17 mouse cellular contexts compared by ENCODE assay signal in the genomic region with DNA sequence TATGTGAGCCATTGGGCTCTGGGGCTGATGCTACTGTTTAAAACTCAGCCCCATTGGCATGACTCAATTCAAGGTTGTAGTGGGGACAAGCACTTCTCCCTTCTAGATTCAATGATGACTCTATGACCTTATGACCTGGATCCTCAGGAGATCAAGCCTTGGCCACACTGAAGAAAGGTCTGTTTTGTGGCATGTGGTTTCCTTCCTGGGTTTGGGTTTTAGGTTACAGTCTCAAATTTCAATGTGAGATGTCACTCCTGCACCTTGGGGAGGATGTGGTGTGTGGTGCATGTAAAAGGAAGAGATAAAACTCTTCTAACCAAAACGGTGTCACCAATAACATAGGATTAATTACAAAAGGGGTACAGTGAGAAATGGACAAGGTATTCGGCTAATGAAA.
DNase-seq lines count a peak whose midpoint lies in the region; ATAC-seq and TF ChIP-seq lines count a peak whose summit lies in the region.
"Had no signal": no experiment of that assay in that cellular context is flagged by ENCODE, and none has a peak within 500 bp of the region (broad histone marks: within the 10 kb centered on the region; RNA-seq: fewer than 3 reads in every experiment).

No protein-coding gene starts in this region.

- no peak overlapping the region for H3K9ac ChIP-seq in midbrain, embryonic 14.5 days (replicated peaks; ENCODE audit: low read length)
- no peak overlapping the region for H3K9ac ChIP-seq in midbrain, postnatal 0 days (replicated peaks; ENCODE audit: low read length, poor library complexity, severe bottlenecking)
- H3K9ac ChIP-seq in lung, postnatal 0 days (replicated peaks; ENCODE audit: low read depth): no peak overlapping the region
- H3K9ac ChIP-seq in forebrain, embryonic 13.5 days: no peak overlapping the region
- H3K9ac ChIP-seq: forebrain, embryonic 12.5 days; liver, embryonic 15.5 days; midbrain, embryonic 13.5 days; stomach, embryonic 15.5 days had no signal

- H3K36me3 ChIP-seq in heart, embryonic 10.5 days: no peaks in the 10 kb centered on the region
- H3K36me3 ChIP-seq in midbrain, embryonic 14.5 days (ENCODE audit: control insufficient read depth, insufficient read depth, low read length): no peaks in the 10 kb centered on the region
- H3K36me3 ChIP-seq in midbrain, postnatal 0 days (ENCODE audit: insufficient read depth, low read length): no peaks in the 10 kb centered on the region
- H3K36me3 ChIP-seq in lung, postnatal 0 days (ENCODE audit: insufficient read depth, low read length): no peaks in the 10 kb centered on the region
- H3K36me3 ChIP-seq in forebrain, embryonic 13.5 days (ENCODE audit: poor library complexity, severe bottlenecking): no peaks in the 10 kb centered on the region
- H3K36me3 ChIP-seq: forebrain, embryonic 12.5 days; liver, embryonic 15.5 days; midbrain, embryonic 13.5 days; stomach, embryonic 15.5 days had no signal

- 55% methylated on average over 2 of the region's 2 CpGs for WGBS in heart, embryonic 10.5 days
- WGBS in midbrain, embryonic 14.5 days: 66% methylated on average over 2 of the region's 2 CpGs
- 69% methylated on average over 2 of the region's 2 CpGs for WGBS in midbrain, postnatal 0 days
- WGBS in lung, postnatal 0 days: 42% methylated on average over 2 of the region's 2 CpGs
- 81% methylated on average over 2 of the region's 2 CpGs for WGBS in forebrain, embryonic 13.5 days

- H3K9me3 ChIP-seq in heart, embryonic 10.5 days: no peaks in the 10 kb centered on the region
- H3K9me3 ChIP-seq in midbrain, embryonic 14.5 days (ENCODE audit: control insufficient read depth, low read length): no peaks in the 10 kb centered on the region
- no peaks in the 10 kb centered on the region for H3K9me3 ChIP-seq in midbrain, postnatal 0 days (ENCODE audit: low read length)
- no peaks in the 10 kb centered on the region for H3K9me3 ChIP-seq in lung, postnatal 0 days (ENCODE audit: low read length)
- no peaks in the 10 kb centered on the region for H3K9me3 ChIP-seq in forebrain, embryonic 13.5 days (replicated peaks)
- H3K9me3 ChIP-seq: forebrain, embryonic 12.5 days; liver, embryonic 15.5 days; midbrain, embryonic 13.5 days; stomach, embryonic 15.5 days had no signal

- H3K4me1 ChIP-seq in heart, embryonic 10.5 days: peaks cover 21% of the 10 kb centered on the region; the same call in 1 of the 2 replicates
- H3K4me1 ChIP-seq in midbrain, embryonic 14.5 days (ENCODE audit: control insufficient read depth, insufficient read depth, low read length): no peaks in the 10 kb centered on the region
- H3K4me1 ChIP-seq in midbrain, postnatal 0 days (ENCODE audit: insufficient read depth, low read length): no peaks in the 10 kb centered on the region
- H3K4me1 ChIP-seq in lung, postnatal 0 days (ENCODE audit: insufficient read depth, low read depth, low read length): no peaks in the 10 kb centered on the region
- H3K4me1 ChIP-seq in forebrain, embryonic 13.5 days: no peaks in the 10 kb centered on the region
- H3K4me1 ChIP-seq: forebrain, embryonic 12.5 days had no signal

- no peak for TF ChIP-seq EP300 in lung, postnatal 0 days (IDR thresholded peaks at IDR 0.05)

- no peak for TF ChIP-seq CTCF in midbrain, postnatal 0 days (IDR thresholded peaks at IDR 0.05)
- TF ChIP-seq CTCF in lung, postnatal 0 days (IDR thresholded peaks at IDR 0.05): no peak

- no peaks in the 10 kb centered on the region for H3K27me3 ChIP-seq in heart, embryonic 10.5 days (ENCODE audit: insufficient read depth, poor library complexity, severe bottlenecking)
- no peaks in the 10 kb centered on the region for H3K27me3 ChIP-seq in midbrain, embryonic 14.5 days (ENCODE audit: control insufficient read depth, insufficient read depth, low read length)
- H3K27me3 ChIP-seq in midbrain, postnatal 0 days (ENCODE audit: insufficient read depth, low read length): no peaks in the 10 kb centered on the region
- H3K27me3 ChIP-seq in lung, postnatal 0 days (replicated peaks; ENCODE audit: insufficient read depth, low read length): no peaks in the 10 kb centered on the region
- H3K27me3 ChIP-seq in forebrain, embryonic 13.5 days: no peaks in the 10 kb centered on the region
- H3K27me3 ChIP-seq: forebrain, embryonic 12.5 days; liver, embryonic 15.5 days; midbrain, embryonic 13.5 days; stomach, embryonic 15.5 days had no signal

- H3K4me2 ChIP-seq in midbrain, embryonic 14.5 days (ENCODE audit: low read length): no peak overlapping the region
- H3K4me2 ChIP-seq in midbrain, postnatal 0 days (ENCODE audit: low read depth, low read length, poor library complexity, severe bottlenecking): no peak overlapping the region
- H3K4me2 ChIP-seq in lung, postnatal 0 days (replicated peaks; ENCODE audit: low read depth, low read length): no peak overlapping the region
- no peak overlapping the region for H3K4me2 ChIP-seq in forebrain, embryonic 13.5 days
- H3K4me2 ChIP-seq: forebrain, embryonic 12.5 days; heart, embryonic 11.5 days; liver, embryonic 15.5 days; midbrain, embryonic 13.5 days; stomach, embryonic 15.5 days had no signal

- no peak overlapping the region for H3K4me3 ChIP-seq in heart, embryonic 10.5 days
- no peak overlapping the region for H3K4me3 ChIP-seq in midbrain, embryonic 14.5 days (replicated peaks; ENCODE audit: low read depth, low read length)
- H3K4me3 ChIP-seq in midbrain, postnatal 0 days (ENCODE audit: low read depth, low read length): no peak overlapping the region
- H3K4me3 ChIP-seq in lung, postnatal 0 days (ENCODE audit: low read depth, low read length): no peak overlapping the region
- no peak overlapping the region for H3K4me3 ChIP-seq in forebrain, embryonic 13.5 days
- H3K4me3 ChIP-seq: forebrain, embryonic 12.5 days; liver, embryonic 15.5 days; midbrain, embryonic 13.5 days; stomach, embryonic 15.5 days had no signal

- H3K27ac ChIP-seq in heart, embryonic 10.5 days: peak overlapping the region; percentile 18; the same call in 1 of the 2 replicates
- peak overlapping the region; percentile 28; the same call in 1 of the 2 replicates for H3K27ac ChIP-seq in midbrain, embryonic 14.5 days (replicated peaks; ENCODE audit: low read depth, low read length)
- no peak overlapping the region for H3K27ac ChIP-seq in midbrain, postnatal 0 days (ENCODE audit: low read depth, low read length)
- H3K27ac ChIP-seq in lung, postnatal 0 days (ENCODE audit: low read length): no peak overlapping the region
- no peak overlapping the region for H3K27ac ChIP-seq in forebrain, embryonic 13.5 days
- H3K27ac ChIP-seq: forebrain, embryonic 12.5 days; liver, embryonic 15.5 days; stomach, embryonic 15.5 days had no signal

- DNase-seq in heart, embryonic 10.5 days (ENCODE audit: low spot score): no peak
- no peak for DNase-seq in heart, postnatal 10 days
- DNase-seq in midbrain, embryonic 14.5 days: no peak
- no peak for DNase-seq in midbrain, postnatal 0 days (ENCODE audit: low spot score)
- no peak for DNase-seq in lung, postnatal 0 days (ENCODE audit: low spot score)
- DNase-seq: cerebellum, adult 11-12 months; gastrocnemius, postnatal 36 days; heart, postnatal 36 days; lung, postnatal 14 days had no signal

- no peak for ATAC-seq in midbrain, embryonic 14.5 days (ENCODE audit: low FRiP score, low TSS enrichment)
- ATAC-seq in midbrain, postnatal 0 days (ENCODE audit: low FRiP score): no peak
- ATAC-seq in hematopoietic stem cell, adult 5-6 weeks (replicated peaks in 1 of 2; ENCODE audit: insufficient read depth in 1 of 2, low FRiP score in 2 of 2, low TSS enrichment in 1 of 2, low read depth in 1 of 2, poor library complexity in 2 of 2, severe bottlenecking in 2 of 2): peak; percentile 83 to 93
- ATAC-seq in activated CD4-positive, CD25-positive, alpha-beta regulatory T cell, adult 4 months: no peak
- ATAC-seq in lung, postnatal 0 days: no peak
- ATAC-seq in forebrain, embryonic 13.5 days: no peak

- intact Hi-C loops in heart, postnatal 10 days (cut with DNase I): no loop called here

Comparison
In these comparisons a context has a peak if more than half of its experiments do, and no peak if none do; other contexts are left out.
1. H3K27ac ChIP-seq: peak in heart, embryonic 10.5 days (single experiment) and midbrain, embryonic 14.5 days (single experiment); none in midbrain, postnatal 0 days (single experiment), lung, postnatal 0 days (single experiment) and forebrain, embryonic 13.5 days (single experiment).
2. ATAC-seq: peak in hematopoietic stem cell, adult 5-6 weeks (2 of 2); none in midbrain, embryonic 14.5 days (single experiment), midbrain, postnatal 0 days (single experiment), activated CD4-positive, CD25-positive, alpha-beta regulatory T cell, adult 4 months (single experiment), lung, postnatal 0 days (single experiment) and forebrain, embryonic 13.5 days (single experiment).